Mouse (Mus musculus): ENCODE data around the gene Vmn1r225. TPM values are rescaled to one million over a fixed set of nuclear protein-coding genes. Genes with fewer than 3 reads are reported as not detected.
"Not testable (repeated sequence)": the region's sequence is repeated elsewhere in the genome, so short reads cannot be mapped to it uniquely, and the experiment has no call there.

Gene Vmn1r225
- total RNA-seq (2014; fragmentation: Nextera tagmentation) (not detected in 2 replicates), total RNA-seq (2017) (under 0.01 TPM in 1 of 2 replicates, not detected in the other), polyA plus RNA-seq (2012) (not detected in 2 replicates)

DNA sequence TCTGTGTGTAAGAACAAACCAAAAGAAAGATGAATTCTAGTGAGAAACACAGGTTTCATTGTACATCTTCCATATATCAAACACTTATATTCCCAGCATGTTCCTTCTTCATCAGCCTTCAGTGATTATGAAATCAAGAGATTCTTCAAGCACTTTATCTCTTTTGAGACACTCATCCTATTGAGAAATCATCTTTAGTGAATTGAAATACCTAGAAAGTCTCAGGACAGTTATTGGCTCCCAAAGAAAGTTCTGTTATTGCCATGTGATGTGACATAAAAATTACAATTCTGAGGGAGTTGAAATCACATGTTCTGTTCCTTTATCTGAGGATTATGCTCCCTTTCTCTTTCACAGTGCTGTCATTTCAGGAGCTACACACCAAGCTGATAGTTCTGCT is at the start of gene Vmn1r225:
TSS of gene Vmn1r225 (plus strand) at position 301 of the 400 bp plus-strand sequence.
- Histone ChIP-seq H3K27me3 (ENCODE audit: insufficient read depth, low read length) (no peaks in the 10 kb centered on the region), H3K36me3 (replicated peaks) (no peaks in the 10 kb centered on the region), H3K4me3 (ENCODE audit: low read depth, low read length) (no peak within 1 kb of the TSS), H3K9me3 (replicated peaks) (no peaks in the 10 kb centered on the region), H3K4me1 (ENCODE audit: insufficient read depth, low read depth, low read length) (no peaks in the 10 kb centered on the region)
- DNase-seq (ENCODE audit: low spot score) (no peak), ATAC-seq (ENCODE audit: extremely low read depth, insufficient number of reproducible peaks, low FRiP score, poor library complexity, severe bottlenecking) (no peak)
- TF ChIP-seq POLR2AphosphoS5 (IDR thresholded peaks at IDR 0.05; ENCODE audit: insufficient replicate concordance, low read depth, low read length) (no peak), CTCF (IDR thresholded peaks at IDR 0.05; ENCODE audit: low read depth, low read length) (no peak), TAL1 (conservative IDR thresholded peaks at IDR 0.05; ENCODE audit: low read depth, low read length) (no peak), GATA1 (IDR thresholded peaks at IDR 0.05; ENCODE audit: borderline replicate concordance, low read length) (no peak), GATA2 (IDR thresholded peaks at IDR 0.05; ENCODE audit: borderline replicate concordance, low read depth, low read length) (no peak)

DNA sequence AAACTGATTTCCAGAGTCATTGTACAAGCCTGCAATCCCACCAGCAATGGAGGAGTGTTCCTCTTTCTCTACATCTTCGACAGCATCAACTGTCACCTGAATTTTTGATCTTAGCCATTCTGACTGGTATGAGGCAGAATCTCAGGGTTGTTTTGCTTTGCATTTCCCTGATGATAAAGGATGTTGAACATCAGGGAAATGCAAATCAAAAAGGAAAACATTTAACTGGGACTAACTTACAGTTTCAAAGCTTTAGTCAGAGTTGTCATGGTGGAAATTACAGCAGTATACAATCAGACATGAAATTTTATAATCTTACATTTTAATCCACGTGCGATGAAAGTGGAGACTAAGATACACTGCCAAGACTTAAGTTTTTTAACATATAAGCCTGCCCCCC is 24.6 kb upstream of the Vmn1r225 start:
- Histone ChIP-seq H3K27me3 (ENCODE audit: insufficient read depth, low read length) (no peaks in the 10 kb centered on the region), H3K4me1 (ENCODE audit: insufficient read depth, low read depth, low read length) (no peaks in the 10 kb centered on the region), H3K4me3 (ENCODE audit: low read depth, low read length) (no peak overlapping the region), H3K9me3 (replicated peaks) (no peaks in the 10 kb centered on the region), H3K36me3 (replicated peaks) (no peaks in the 10 kb centered on the region)
- no peak for TF ChIP-seq CTCF (IDR thresholded peaks at IDR 0.05; ENCODE audit: low read depth, low read length)
- TF ChIP-seq POLR2AphosphoS5 (IDR thresholded peaks at IDR 0.05; ENCODE audit: insufficient replicate concordance, low read depth, low read length) = no peak
- no peak for TF ChIP-seq GATA2 (IDR thresholded peaks at IDR 0.05; ENCODE audit: borderline replicate concordance, low read depth, low read length)
- DNase-seq (ENCODE audit: low spot score) (no peak), ATAC-seq (ENCODE audit: extremely low read depth, insufficient number of reproducible peaks, low FRiP score, poor library complexity, severe bottlenecking) (no peak)

DNA sequence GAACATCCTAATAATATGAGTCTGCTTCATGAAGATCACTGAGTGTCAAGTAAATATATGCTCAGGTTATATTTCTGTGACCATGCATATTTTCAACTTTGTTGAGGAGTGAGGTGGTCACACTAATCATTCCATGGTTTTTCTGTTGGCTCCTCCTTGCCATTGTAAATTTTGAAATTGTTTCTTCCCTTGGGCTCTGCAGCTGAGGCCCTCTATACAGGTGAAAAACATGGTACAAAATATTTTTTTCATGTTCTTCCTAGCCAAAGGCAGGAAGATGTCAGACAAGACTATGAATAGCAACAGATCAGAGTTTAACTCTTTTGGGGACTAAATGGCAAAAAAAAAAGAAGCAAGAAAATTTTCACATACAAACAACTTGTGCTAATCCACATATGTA is 16.7 kb upstream of the Vmn1r225 start, which contains the start of gene Vmn2r108:
TSS of gene Vmn2r108 (minus strand) at position 101 of the 400 bp plus-strand sequence.
- no peaks in the 10 kb centered on the region for H3K4me1 ChIP-seq (ENCODE audit: insufficient read depth, low read depth, low read length)
- TF ChIP-seq GATA1 (IDR thresholded peaks at IDR 0.05; ENCODE audit: borderline replicate concordance, low read length) (no peak), GATA2 (IDR thresholded peaks at IDR 0.05; ENCODE audit: borderline replicate concordance, low read depth, low read length) (no peak), CTCF (IDR thresholded peaks at IDR 0.05; ENCODE audit: low read depth, low read length) (no peak), POLR2AphosphoS5 (IDR thresholded peaks at IDR 0.05; ENCODE audit: insufficient replicate concordance, low read depth, low read length) (no peak), TAL1 (conservative IDR thresholded peaks at IDR 0.05; ENCODE audit: low read depth, low read length) (no peak)
- no peaks in the 10 kb centered on the region for H3K9me3 ChIP-seq (replicated peaks)

DNA sequence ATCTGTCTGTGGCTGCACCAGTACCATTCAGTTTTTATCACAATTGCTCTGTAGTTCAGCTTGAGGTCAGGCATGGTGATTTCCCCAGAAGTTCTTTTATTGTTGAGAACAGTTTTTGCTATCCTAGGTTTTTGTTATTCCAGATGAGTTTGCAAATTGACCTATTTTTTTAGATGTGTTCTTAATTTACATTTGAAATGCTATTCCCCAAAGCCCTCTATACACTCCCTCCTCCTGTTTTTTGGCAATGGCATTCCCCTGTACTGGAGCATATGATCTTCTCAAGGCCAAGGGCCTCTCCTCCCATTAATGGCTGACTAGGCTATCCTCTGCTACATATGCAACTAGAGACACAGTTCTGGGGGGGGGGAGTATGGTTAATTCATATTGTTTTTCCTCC is 10.3 kb downstream of the Vmn1r225 start:
- H3K27me3 ChIP-seq (ENCODE audit: insufficient read depth, low read length); ATAC-seq (ENCODE audit: extremely low read depth, insufficient number of reproducible peaks, low FRiP score, poor library complexity, severe bottlenecking); DNase-seq (ENCODE audit: low spot score); H3K9me3 ChIP-seq (replicated peaks); H3K4me3 ChIP-seq (ENCODE audit: low read depth, low read length); H3K4me1 ChIP-seq (ENCODE audit: insufficient read depth, low read depth, low read length); H3K36me3 ChIP-seq (replicated peaks): not testable (repeated sequence)

More for the DNA sequence above, 16.7 kb upstream of the Vmn1r225 start, which contains the start of gene Vmn2r108:
- DNase-seq (ENCODE audit: low spot score) = no peak
- ATAC-seq (ENCODE audit: extremely low read depth, insufficient number of reproducible peaks, low FRiP score, poor library complexity, severe bottlenecking) = no peak
- Histone ChIP-seq H3K27me3 (ENCODE audit: insufficient read depth, low read length) (no peaks in the 10 kb centered on the region), H3K36me3 (replicated peaks) (no peaks in the 10 kb centered on the region), H3K4me3 (ENCODE audit: low read depth, low read length) (no peak within 1 kb of the TSS)

Other genes starting within 250 kb of the Vmn1r225 start
- not detected in 2 replicates for gene Vmn2r106, start 212.6 kb upstream of the Vmn1r225 start, total RNA-seq (2014; fragmentation: Nextera tagmentation)
- gene Vmn2r106, start 212.6 kb upstream of the Vmn1r225 start, total RNA-seq (2017) = not detected in 2 replicates
- gene Vmn2r106, start 212.6 kb upstream of the Vmn1r225 start, polyA plus RNA-seq (2012) = not detected in 2 replicates
- not detected in 2 replicates for gene Vmn2r107, start 152.9 kb upstream of the Vmn1r225 start, total RNA-seq (2014; fragmentation: Nextera tagmentation)
- under 0.01 and 0.06 TPM in 2 replicates for gene Vmn2r107, start 152.9 kb upstream of the Vmn1r225 start, total RNA-seq (2017)
- gene Vmn2r107, start 152.9 kb upstream of the Vmn1r225 start, polyA plus RNA-seq (2012) = not detected in 2 replicates
- gene Vmn1r224, start 84.0 kb upstream of the Vmn1r225 start, total RNA-seq (2014; fragmentation: Nextera tagmentation) = not detected in 2 replicates
- gene Vmn1r224, start 84.0 kb upstream of the Vmn1r225 start, total RNA-seq (2017) = 0.05 and 0.12 TPM in 2 replicates
- not detected in 2 replicates for gene Vmn1r224, start 84.0 kb upstream of the Vmn1r225 start, polyA plus RNA-seq (2012)
- gene Vmn2r108, start 16.8 kb upstream of the Vmn1r225 start, total RNA-seq (2014; fragmentation: Nextera tagmentation) = 0.10 TPM in 1 of 2 replicates, not detected in the other
- 0.05 and 0.06 TPM in 2 replicates for gene Vmn2r108, start 16.8 kb upstream of the Vmn1r225 start, total RNA-seq (2017)
- gene Vmn2r108, start 16.8 kb upstream of the Vmn1r225 start, polyA plus RNA-seq (2012) = not detected in 2 replicates
- not detected in 2 replicates for gene Vmn2r109, start 66.6 kb downstream of the Vmn1r225 start, total RNA-seq (2014; fragmentation: Nextera tagmentation)
- 0.06 TPM in 1 of 2 replicates, not detected in the other for gene Vmn2r109, start 66.6 kb downstream of the Vmn1r225 start, total RNA-seq (2017)
- gene Vmn2r109, start 66.6 kb downstream of the Vmn1r225 start, polyA plus RNA-seq (2012) = not detected in 2 replicates
- not detected in 2 replicates for gene Vmn2r110, start 98.3 kb downstream of the Vmn1r225 start, total RNA-seq (2014; fragmentation: Nextera tagmentation)
- 0.06 and 0.22 TPM in 2 replicates for gene Vmn2r110, start 98.3 kb downstream of the Vmn1r225 start, total RNA-seq (2017)
- not detected in 2 replicates for gene Vmn2r110, start 98.3 kb downstream of the Vmn1r225 start, polyA plus RNA-seq (2012)
- gene Fpr-rs3, start 126.7 kb downstream of the Vmn1r225 start, total RNA-seq (2014; fragmentation: Nextera tagmentation) = not detected in 2 replicates
- gene Fpr-rs3, start 126.7 kb downstream of the Vmn1r225 start, total RNA-seq (2017) = 0.33 TPM in 1 of 2 replicates, not detected in the other
- not detected in 2 replicates for gene Fpr-rs3, start 126.7 kb downstream of the Vmn1r225 start, polyA plus RNA-seq (2012)
- not detected in 2 replicates for gene Vmn1r226, start 184.7 kb downstream of the Vmn1r225 start, total RNA-seq (2014; fragmentation: Nextera tagmentation)
- 0.05 and 0.06 TPM in 2 replicates for gene Vmn1r226, start 184.7 kb downstream of the Vmn1r225 start, total RNA-seq (2017)
- not detected in 2 replicates for gene Vmn1r226, start 184.7 kb downstream of the Vmn1r225 start, polyA plus RNA-seq (2012)
- not detected in 2 replicates for gene Vmn1r227, start 231.7 kb downstream of the Vmn1r225 start, total RNA-seq (2014; fragmentation: Nextera tagmentation)
- gene Vmn1r227, start 231.7 kb downstream of the Vmn1r225 start, total RNA-seq (2017) = 0.05 and 0.06 TPM in 2 replicates
- not detected in 2 replicates for gene Vmn1r227, start 231.7 kb downstream of the Vmn1r225 start, polyA plus RNA-seq (2012)